12 mouse cellular contexts compared by ENCODE assay signal in genomic region chr3:85880687-85881086, GRCm38 (mm10). TPM values are rescaled to one million over a fixed set of nuclear protein-coding genes. Genes with fewer than 3 reads are reported as not detected.
DNase-seq lines count a peak whose midpoint lies in the region; ATAC-seq lines count a peak whose summit lies in the region.
"Had no signal": no experiment of that assay in that cellular context is flagged by ENCODE, and none has a peak within 500 bp of the region (broad histone marks: within the 10 kb centered on the region; RNA-seq: fewer than 3 reads in every experiment).

No protein-coding gene starts in this region.

- H3K9ac ChIP-seq in kidney, embryonic 15.5 days = no peak overlapping the region
- no peak overlapping the region for H3K9ac ChIP-seq in stomach, embryonic 16.5 days (ENCODE audit: low read length)
- H3K9ac ChIP-seq: forebrain, embryonic 15.5 days; limb, embryonic 15.5 days had no signal

- H3K4me1 ChIP-seq in kidney, embryonic 15.5 days = peaks cover 6% of the 10 kb centered on the region; the same call in 1 of the 2 replicates
- peaks cover 7% of the 10 kb centered on the region; the same call in 1 of the 2 replicates for H3K4me1 ChIP-seq in stomach, embryonic 16.5 days (ENCODE audit: control insufficient read depth, insufficient read depth, low read length)
- H3K4me1 ChIP-seq: forebrain, embryonic 15.5 days; limb, embryonic 15.5 days had no signal

- H3K9me3 ChIP-seq in kidney, embryonic 15.5 days (replicated peaks) = no peaks in the 10 kb centered on the region
- H3K9me3 ChIP-seq in stomach, embryonic 16.5 days (replicated peaks; ENCODE audit: control insufficient read depth, low read length) = no peaks in the 10 kb centered on the region
- H3K9me3 ChIP-seq: forebrain, embryonic 15.5 days; limb, embryonic 15.5 days had no signal

- WGBS in kidney, embryonic 15.5 days = 91% methylated on average over 2 of the region's 2 CpGs
- 63% methylated on average over 2 of the region's 2 CpGs for WGBS in stomach, embryonic 16.5 days

- H3K27ac ChIP-seq in kidney, embryonic 15.5 days = no peak overlapping the region
- H3K27ac ChIP-seq in stomach, embryonic 16.5 days (ENCODE audit: low read length) = peak overlapping the region; percentile 17; the same call in 1 of the 2 replicates
- H3K27ac ChIP-seq: forebrain, embryonic 15.5 days; limb, embryonic 15.5 days had no signal

- DNase-seq in kidney, adult 8-10 months = no peak
- DNase-seq in adrenal gland, adult 18-20 months (ENCODE audit: low spot score in 2 of 2) = peak; percentile 22 to 44
- peak; percentile 22 to 25 for DNase-seq in kidney, postnatal 4 days
- no peak for DNase-seq in spleen, adult 18-20 months
- DNase-seq in left cerebral cortex, postnatal 4 days = no peak

- H3K4me2 ChIP-seq in kidney, embryonic 15.5 days = no peak overlapping the region
- H3K4me2 ChIP-seq in stomach, embryonic 16.5 days (ENCODE audit: low read depth, low read length) = no peak overlapping the region
- H3K4me2 ChIP-seq: forebrain, embryonic 15.5 days; limb, embryonic 15.5 days had no signal

- no peak overlapping the region for H3K4me3 ChIP-seq in kidney, embryonic 15.5 days (replicated peaks)
- no peak overlapping the region for H3K4me3 ChIP-seq in stomach, embryonic 16.5 days (replicated peaks; ENCODE audit: low read length)
- H3K4me3 ChIP-seq: forebrain, embryonic 15.5 days; limb, embryonic 15.5 days had no signal

- H3K27me3 ChIP-seq in kidney, embryonic 15.5 days = no peaks in the 10 kb centered on the region
- no peaks in the 10 kb centered on the region for H3K27me3 ChIP-seq in stomach, embryonic 16.5 days (ENCODE audit: control insufficient read depth, insufficient read depth, low read length)
- H3K27me3 ChIP-seq: forebrain, embryonic 15.5 days; limb, embryonic 15.5 days had no signal

- ATAC-seq in kidney, embryonic 15.5 days (replicated peaks; ENCODE audit: low FRiP score) = 0 out of 2 replicates have a peak, but pooled peaks have one; percentile 49
- peak; percentile 92 for ATAC-seq in stomach, embryonic 16.5 days (ENCODE audit: insufficient read depth, low FRiP score)
- ATAC-seq in activated CD4-positive, CD25-positive, alpha-beta regulatory T cell, adult 4 months = no peak
- ATAC-seq: forebrain, embryonic 15.5 days; hindbrain, embryonic 16.5 days had no signal

- H3K36me3 ChIP-seq in kidney, embryonic 15.5 days = no peaks in the 10 kb centered on the region
- H3K36me3 ChIP-seq in stomach, embryonic 16.5 days (ENCODE audit: control insufficient read depth, insufficient read depth, low read length) = no peaks in the 10 kb centered on the region
- H3K36me3 ChIP-seq: forebrain, embryonic 15.5 days; limb, embryonic 15.5 days had no signal

- intact Hi-C loops in left cerebral cortex, postnatal 4 days (cut with DNase I) = no loop called here

RNA-seq across cellular contexts. Expression of gene Glt28d2, which starts 6.6 kb away (rescaled TPM):
- polyA plus RNA-seq in kidney, embryonic 15.5 days (2015; fragmentation: Nextera tagmentation; extraction: Ambion mirVana) = 2.2 and 2.9 TPM in 2 replicates
- 1 to 10 TPM; 1.4 to 1.7 TPM for total RNA-seq in adrenal gland, adult 18-20 months (2021)
- 3.8 and 4.8 TPM in 2 replicates for polyA plus RNA-seq in stomach, embryonic 16.5 days (2015; fragmentation: Nextera tagmentation; extraction: Ambion mirVana)
- 1 to 10 TPM; 1.1 to 2.5 TPM for total RNA-seq in left cerebral cortex, postnatal 4 days (2021)
- polyA plus RNA-seq in activated CD4-positive, CD25-positive, alpha-beta regulatory T cell, adult 4 months (2017; shearing (Covaris generic)) = 1 to 10 TPM in 1 of 2 experiments, under 1 TPM in 1; 0.54 to 1.3 TPM
- total RNA-seq: common myeloid progenitor, adult 5-6 weeks had no signal

RNA-seq across cellular contexts. Expression of gene Gm37240, which starts 6.6 kb away (rescaled TPM):
- 8.9 and 9.2 TPM in 2 replicates for polyA plus RNA-seq in kidney, embryonic 15.5 days (2015; fragmentation: Nextera tagmentation; extraction: Ambion mirVana)
- total RNA-seq in adrenal gland, adult 18-20 months (2021) = 1 to 10 TPM; 5.7 to 7.9 TPM
- polyA plus RNA-seq in stomach, embryonic 16.5 days (2015; fragmentation: Nextera tagmentation; extraction: Ambion mirVana) = 11.4 and 13.0 TPM in 2 replicates
- total RNA-seq in left cerebral cortex, postnatal 4 days (2021) = 1 to 10 TPM; 3.3 to 3.6 TPM
- 1 to 10 TPM; 2.9 to 4.3 TPM for polyA plus RNA-seq in activated CD4-positive, CD25-positive, alpha-beta regulatory T cell, adult 4 months (2017; shearing (Covaris generic))
- total RNA-seq: common myeloid progenitor, adult 5-6 weeks had no signal

Comparison
In these comparisons a context has a peak if more than half of its experiments do, and no peak if none do; other contexts are left out.
1. DNase-seq: peak in adrenal gland, adult 18-20 months (2 of 2) and kidney, postnatal 4 days (2 of 2); none in kidney, adult 8-10 months (0 of 2), spleen, adult 18-20 months (0 of 2) and left cerebral cortex, postnatal 4 days (single experiment).